Mouse (Mus musculus) ES-Bruce4 (cell line): Measurements from ENCODE around the gene Car9.

Source experiments
- CTCF ChIP-seq: IDR thresholded peaks from one replicate; pipeline ENCODE4 v1.8.1; 2011; ENCODE audit warnings: low read depth, low read length
- POLR2A ChIP-seq: IDR thresholded peaks from one replicate; pipeline ENCODE4 v1.8.1; 2011; ENCODE audit warnings: low read length; ENCODE audit not compliant: insufficient read depth

DNA sequence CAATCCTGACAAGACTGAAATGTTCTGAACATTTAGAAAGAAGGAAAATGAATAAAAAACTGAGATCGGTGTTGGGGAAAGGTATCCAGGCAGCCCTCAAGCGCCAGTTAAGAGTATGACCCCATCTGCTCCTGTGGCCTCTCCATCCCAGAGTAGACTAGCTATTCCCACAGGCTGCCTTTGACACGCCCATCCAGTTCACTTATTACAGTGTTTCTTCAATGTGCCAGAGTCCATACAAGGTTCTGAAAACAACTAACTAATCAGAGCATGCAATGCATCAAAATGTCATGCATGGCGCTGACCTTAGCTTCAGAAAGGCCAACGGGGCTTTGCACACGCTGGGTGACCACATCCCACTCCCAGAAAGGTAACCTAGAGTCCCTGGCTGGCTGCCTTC, 3.3 kb upstream of the Car9 start:
- TF ChIP-seq CTCF = no peak
- no peak for TF ChIP-seq POLR2A
